Comparison of ENCODE assay signal across 8 mouse cellular contexts in the genomic region with DNA sequence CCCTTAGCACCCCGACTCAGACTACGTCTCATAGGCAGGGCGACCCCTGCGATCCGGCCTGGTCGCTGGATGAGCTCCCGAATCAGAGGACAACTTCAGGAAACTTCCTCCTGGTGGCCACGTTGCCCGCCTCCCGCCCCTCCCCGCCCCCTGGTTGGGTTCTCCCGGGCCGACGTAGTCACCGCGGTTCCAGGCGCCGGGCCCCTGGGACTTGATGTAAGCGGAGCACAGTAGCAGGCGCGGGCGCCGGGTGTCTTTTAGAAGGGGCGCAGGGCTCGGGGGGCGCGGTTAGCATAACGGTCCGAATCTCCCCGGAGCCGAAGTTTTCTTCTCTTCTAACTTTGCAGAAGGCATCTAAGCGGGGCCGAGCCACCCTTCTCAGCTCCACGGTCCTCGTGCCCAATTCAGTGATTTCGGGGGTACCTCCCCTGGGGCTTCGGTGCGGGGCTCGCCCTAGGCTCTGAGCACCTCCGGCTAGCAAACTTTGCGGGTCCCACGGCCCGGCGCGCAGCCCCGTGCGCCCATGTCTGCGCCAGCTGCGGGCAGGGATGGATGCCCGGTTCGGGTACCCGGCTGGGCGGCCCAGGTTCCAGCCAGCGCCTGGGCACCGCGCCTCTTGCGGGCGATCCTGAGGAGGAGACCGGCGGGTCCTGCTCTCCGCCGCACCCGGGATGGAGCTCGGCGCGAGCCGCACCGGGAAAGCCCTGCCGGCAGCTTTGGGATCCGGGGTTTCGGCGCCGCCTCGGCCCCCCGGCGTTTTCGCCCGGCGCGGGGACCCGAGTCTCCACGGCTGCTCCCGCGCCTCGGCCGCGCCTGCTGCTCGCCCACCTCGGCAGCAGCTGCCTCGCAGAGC. TPM values are rescaled to one million over a fixed set of nuclear protein-coding genes. Genes with fewer than 3 reads are reported as not detected.
A peak's percentile ranks its signal among the peaks of the same experiment; 100 is the strongest.
DNase-seq lines count a peak whose midpoint lies in the region; ATAC-seq lines count a peak whose summit lies in the region.

No protein-coding gene starts in this region.

- 2% methylated on average over 88 of the region's 90 CpGs for WGBS in liver, embryonic 12.5 days (ENCODE audit: insufficient replicate concordance)

- DNase-seq in gastrocnemius, postnatal 4 days (ENCODE audit: low spot score in 2 of 2) = peak; percentile 41 to 58
- no peak for DNase-seq in gastrocnemius, postnatal 25 days
- DNase-seq in urinary bladder, postnatal 14 days (ENCODE audit: low spot score) = peak; percentile 26
- DNase-seq in urinary bladder, postnatal 10 days (ENCODE audit: low spot score) = no peak
- DNase-seq in heart, postnatal 4 days = peak; percentile 44
- peak; percentile 70 for DNase-seq in retina, postnatal 1 day

- ATAC-seq in liver, embryonic 12.5 days = no peak
- ATAC-seq in activated CD4-positive, CD25-positive, alpha-beta regulatory T cell, adult 4 months = no peak

- peak overlapping the region; percentile 51 for H3K4me3 ChIP-seq in liver, embryonic 12.5 days

- H3K4me2 ChIP-seq in liver, embryonic 12.5 days = peak overlapping the region; percentile 65

- no peaks in the 10 kb centered on the region for H3K9me3 ChIP-seq in liver, embryonic 12.5 days (replicated peaks)

- H3K27ac ChIP-seq in liver, embryonic 12.5 days = peak overlapping the region; percentile 72

- peaks cover 4% of the 10 kb centered on the region; the same call in 1 of the 2 replicates for H3K4me1 ChIP-seq in liver, embryonic 12.5 days

- H3K27me3 ChIP-seq in liver, embryonic 12.5 days (replicated peaks) = peaks cover 91% of the 10 kb centered on the region

- peak overlapping the region; percentile 31; the same call in 1 of the 2 replicates for H3K9ac ChIP-seq in liver, embryonic 12.5 days

- H3K36me3 ChIP-seq in liver, embryonic 12.5 days = no peaks in the 10 kb centered on the region

RNA-seq across cellular contexts. Expression of a gene that starts 0.5 kb away (rescaled TPM):
- total RNA-seq in gastrocnemius, postnatal 4 days (2021) = 10 to 100 TPM; 16.3 to 19.2 TPM
- 1 to 10 TPM in 1 of 2 experiments, under 1 TPM in 1; 0.75 to 1.4 TPM for total RNA-seq in gastrocnemius, postnatal 25 days (2021)
- 1 to 10 TPM; 4.8 to 5.1 TPM for total RNA-seq in heart, postnatal 4 days (2021)
- polyA plus RNA-seq in liver, embryonic 12.5 days (2016; fragmentation: Nextera tagmentation; extraction: Ambion mirVana) = 1.1 TPM in 2 replicates
- not detected for polyA plus RNA-seq in activated CD4-positive, CD25-positive, alpha-beta regulatory T cell, adult 4 months (2017; shearing (Covaris generic))

Comparison
In these comparisons a context has a peak if more than half of its experiments do, and no peak if none do; other contexts are left out.
1. DNase-seq: peak in gastrocnemius, postnatal 4 days (2 of 2), urinary bladder, postnatal 14 days (single experiment), heart, postnatal 4 days (single experiment) and retina, postnatal 1 day (single experiment); none in gastrocnemius, postnatal 25 days (single experiment) and urinary bladder, postnatal 10 days (single experiment).